Mouse (Mus musculus) 416B (cell line): ENCODE data around the gene Whrn.
A peak's percentile ranks its signal among the peaks of the same experiment; 100 is the strongest.

Experiments used
- DNase-seq: peaks from one replicate; pipeline ENCODE4 v3.0.0; 2011; ENCODE audit warnings: low read depth

Whrn gene

DNA sequence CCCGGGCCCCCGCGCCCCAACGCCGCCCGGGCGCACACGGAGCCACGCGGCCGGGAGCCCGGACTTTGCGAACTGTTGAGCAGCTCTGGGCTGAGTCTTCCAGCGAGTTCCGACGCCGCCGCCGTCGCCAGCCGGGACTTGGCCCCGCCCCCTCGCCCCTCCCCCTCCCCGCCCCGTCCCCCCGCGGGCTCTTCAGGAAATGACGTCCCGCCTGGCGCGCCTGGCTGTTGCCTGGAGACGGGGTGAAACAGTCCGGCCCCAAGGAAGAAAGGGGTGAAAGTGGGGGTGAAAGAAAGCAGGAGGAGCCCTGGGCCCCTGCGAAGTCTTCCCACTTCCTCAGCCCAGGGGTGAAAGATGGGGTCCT lies at the start of gene Whrn:
TSS of gene Whrn (minus strand) at position 77 of the 364 bp plus-strand sequence.
- DNase-seq: no peak

DNA sequence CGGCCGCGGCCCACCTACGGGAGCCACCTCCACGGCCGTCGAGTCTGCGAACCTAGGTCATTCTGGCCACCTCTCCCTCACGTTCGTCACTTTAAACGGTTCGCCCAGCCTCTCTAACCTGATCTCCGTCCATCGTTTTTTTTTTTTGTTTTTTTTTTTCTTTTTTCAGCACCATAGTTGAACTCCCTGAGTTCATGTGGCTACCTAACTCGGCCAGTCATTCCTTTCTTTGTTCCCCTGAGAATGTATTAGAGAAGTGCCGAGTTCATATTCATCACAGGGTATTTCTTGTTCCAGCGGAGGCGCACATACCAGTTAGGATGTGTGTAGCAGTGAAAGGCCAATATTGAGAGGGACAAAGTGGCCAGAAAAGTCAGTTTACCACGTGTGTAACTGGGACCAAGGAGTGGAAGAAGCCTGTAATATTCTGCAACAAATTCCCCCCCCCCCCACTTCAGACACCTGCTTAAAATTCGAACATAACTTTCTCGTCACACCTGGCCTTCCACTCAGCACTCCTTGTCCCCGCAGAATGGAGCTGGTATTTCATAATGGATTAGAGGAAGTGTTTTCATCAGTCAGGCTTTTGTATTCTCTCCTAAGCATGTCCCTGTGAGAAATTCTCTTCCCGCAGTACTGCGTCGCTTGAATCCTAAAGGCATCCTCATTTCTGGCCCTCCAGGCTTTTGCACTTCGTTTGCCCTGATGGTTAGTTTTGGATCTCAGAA lies 49.6 kb upstream of the Whrn start:
- DNase-seq: peak; percentile 18

DNA sequence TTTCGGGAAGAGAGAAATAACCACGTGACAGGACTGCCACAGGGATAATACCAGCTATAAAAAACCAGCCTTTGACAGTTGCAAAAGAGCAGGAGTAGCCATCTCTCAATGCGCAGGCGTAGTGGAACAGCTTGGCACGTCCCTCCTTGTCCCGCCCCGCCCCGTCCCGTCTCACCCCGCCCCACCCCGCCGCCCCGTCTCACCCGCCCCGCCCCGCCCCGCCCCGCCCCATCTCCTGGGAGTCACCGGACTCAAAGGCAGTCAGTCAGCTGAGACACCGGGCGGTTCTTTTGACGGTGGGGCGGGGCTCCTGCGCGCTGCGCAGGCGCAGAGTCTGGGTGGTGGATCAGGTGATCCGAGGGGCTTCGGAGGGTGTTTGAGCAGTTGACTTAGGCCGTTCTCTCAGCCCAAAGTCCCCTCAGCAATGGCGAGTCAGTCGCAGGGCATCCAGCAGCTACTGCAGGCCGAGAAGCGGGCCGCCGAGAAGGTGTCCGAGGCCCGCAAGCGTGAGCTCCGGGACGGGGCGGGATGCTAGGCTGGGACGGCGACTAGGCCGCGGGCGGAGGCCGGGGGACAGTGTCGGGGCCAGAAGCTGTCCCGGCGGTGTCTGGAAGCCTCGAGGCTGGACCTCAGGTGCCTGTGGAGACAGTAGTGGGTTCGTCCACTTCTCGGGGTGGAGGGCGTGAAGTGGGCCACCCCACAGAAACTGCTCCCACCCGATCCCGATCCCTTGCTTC lies 48.9 kb upstream of the Whrn start, which contains the start of gene Atp6v1g1:
TSS of gene Atp6v1g1 (plus strand) at position 279 of the 737 bp plus-strand sequence.
- peak; percentile 91 for DNase-seq

DNA sequence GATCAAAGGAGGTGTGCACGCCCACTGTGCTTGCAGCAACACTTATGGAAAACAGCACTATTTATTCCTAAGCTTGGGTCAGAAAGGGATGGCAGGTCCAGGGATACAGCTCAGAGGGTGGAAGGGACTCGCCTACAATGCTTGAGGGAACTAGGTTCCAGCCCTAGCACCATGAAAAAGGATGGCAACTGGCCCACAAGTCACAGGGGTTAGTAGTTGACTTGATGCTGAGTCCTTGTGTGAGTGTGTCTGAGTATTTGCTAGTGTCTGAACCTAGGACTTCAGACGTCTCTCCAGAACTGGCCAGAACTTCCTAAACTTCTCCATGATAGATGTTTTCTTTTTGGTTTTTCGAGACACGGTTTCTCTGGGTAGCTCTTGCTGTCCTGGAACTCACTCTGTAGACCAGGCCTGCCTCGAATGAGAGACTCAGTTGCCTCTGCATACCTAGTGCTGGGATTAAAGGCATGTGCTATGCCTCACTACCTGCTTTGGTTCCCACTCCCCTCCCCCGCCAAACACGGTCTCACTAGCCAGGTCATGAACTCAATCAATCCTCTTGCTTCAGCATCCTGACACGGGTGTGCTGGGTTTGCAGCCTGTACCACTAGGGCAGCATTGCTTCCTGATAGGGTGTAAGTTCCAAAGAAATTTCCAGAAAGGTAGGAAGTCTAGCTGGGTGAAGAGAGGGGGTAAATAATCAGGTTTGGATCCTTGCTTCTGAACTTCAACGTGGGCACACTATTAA lies 48.1 kb upstream of the Whrn start:
- DNase-seq: no peak

DNA sequence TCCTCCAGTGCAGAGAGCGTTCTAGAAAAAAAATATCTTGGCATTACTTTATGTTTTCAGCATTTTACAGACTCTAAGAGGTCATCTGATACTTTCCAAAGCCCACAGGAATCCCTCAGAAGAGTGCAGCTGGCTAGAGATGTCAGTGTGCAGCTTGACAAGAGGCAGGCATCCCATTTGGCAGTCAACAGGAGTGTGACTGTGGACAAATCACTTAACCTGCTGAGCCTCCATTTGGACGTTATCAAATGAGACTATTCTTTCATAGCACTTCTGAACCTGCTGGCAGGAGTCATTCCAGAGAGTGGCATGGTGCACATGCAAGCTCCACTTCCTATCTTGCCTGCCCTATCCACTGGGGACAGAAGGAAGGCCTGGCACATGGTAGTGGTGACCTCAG lies 46.4 kb upstream of the Whrn start:
- DNase-seq: no peak

GRCm38 (mm10) chr4:63537602-63538001 lies 41.8 kb upstream of the Whrn start:
- DNase-seq: no peak

- no peak for DNase-seq
These were observed 34.6 kb upstream of the Whrn start for GRCm38 (mm10) chr4:63530409-63530808.

GRCm38 (mm10) chr4:63528946-63529345 lies 33.2 kb upstream of the Whrn start:
- DNase-seq: no peak

- DNase-seq: no peak
These were observed 29.7 kb upstream of the Whrn start for GRCm38 (mm10) chr4:63525514-63525913.

DNA sequence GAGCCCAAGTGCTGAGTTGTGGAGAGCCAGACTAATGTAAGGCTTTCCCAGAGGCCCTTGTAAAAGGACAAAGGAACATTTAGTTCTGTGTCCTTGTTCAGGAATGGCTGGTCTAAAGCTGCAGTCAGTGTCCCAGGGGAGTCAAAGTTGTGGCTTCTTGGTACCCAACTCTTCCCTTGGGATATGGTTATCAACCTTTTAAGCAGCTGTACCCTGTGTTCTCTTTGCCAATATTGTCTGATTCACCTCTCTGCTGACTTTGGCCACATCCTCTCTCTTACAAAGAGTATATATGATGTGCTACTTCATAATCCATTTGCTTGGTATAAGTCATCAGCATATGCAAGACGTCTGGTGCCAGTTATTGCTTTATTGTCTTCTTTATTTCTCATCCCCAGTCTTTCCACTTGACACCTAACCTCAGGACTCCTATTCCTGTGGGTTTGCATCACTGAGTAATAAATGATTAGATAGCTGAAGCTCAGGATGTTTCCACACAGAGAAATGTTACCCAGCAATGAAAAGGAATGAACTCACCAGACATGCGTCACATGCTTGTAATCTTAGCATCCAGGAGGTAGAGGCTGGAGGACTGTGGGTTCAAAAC lies 26.1 kb upstream of the Whrn start:
- no peak for DNase-seq

DNA sequence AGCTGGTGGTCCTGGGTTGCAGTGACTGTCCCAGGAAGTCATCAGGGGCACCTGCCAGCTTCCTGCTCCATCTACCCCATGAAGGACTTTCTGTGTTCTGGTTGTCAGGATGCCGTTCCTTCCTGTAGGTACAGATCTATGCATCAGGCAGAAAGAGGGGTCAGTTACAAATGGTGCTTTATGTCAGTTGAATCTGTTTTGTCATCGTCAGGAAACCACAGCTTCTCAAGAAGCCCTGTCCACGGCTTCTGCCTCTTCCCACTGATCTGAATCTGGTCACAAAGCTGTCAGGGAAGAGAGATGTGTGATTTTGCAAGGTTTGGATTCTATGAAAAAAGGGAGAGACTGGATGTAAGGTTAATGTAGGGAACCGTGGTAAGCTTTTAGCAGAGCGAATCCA lies 19.2 kb upstream of the Whrn start:
- peak; percentile 12 for DNase-seq

GRCm38 (mm10) chr4:63514454-63514984 lies 18.7 kb upstream of the Whrn start:
- no peak for DNase-seq

DNA sequence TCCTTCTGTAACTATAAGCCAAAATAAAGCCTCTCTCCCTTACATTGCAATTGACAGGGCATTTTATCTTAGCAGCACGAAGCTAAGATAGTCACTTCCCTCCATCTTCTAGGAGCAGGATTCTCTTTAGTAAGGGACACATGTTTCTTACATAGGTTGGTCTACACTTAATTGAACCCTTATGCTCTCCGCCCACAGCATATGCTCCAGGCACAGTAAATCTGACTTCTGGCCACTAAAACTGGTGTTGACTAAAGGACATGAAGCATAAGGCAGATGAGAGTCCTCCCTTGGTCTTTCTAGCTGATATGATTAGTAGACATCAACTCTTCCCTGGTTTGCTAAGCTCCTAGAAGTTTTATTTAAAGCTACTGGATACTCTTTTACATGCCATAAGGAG lies 17.1 kb upstream of the Whrn start:
- DNase-seq: no peak

GRCm38 (mm10) chr4:63508232-63508631 lies 12.4 kb upstream of the Whrn start:
- DNase-seq: peak; percentile 58

DNA sequence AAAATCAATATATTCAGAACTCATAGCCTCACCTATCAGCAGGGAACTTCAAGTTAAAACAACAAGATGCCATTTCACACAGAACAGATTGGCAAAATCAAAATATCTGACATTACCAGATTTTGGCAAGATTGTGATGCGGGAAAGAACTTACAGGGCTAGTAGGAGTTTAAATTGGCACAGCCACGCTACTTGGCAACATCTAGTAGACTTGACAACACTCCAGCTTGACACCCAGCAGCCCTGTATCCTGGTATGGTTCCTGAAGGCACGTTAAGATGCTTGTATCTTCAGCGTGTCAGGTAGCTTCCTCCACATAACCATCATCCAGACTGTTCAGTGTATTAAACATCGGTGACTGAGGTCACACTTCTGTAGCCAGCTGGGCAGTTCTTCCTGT lies 11.7 kb upstream of the Whrn start:
- no peak for DNase-seq

- DNase-seq: no peak
These were observed 8.2 kb upstream of the Whrn start for GRCm38 (mm10) chr4:63503949-63504348.

GRCm38 (mm10) chr4:63501050-63501449 lies 5.3 kb upstream of the Whrn start:
- no peak for DNase-seq

GRCm38 (mm10) chr4:63498346-63498745 lies 2.6 kb upstream of the Whrn start:
- no peak for DNase-seq

DNA sequence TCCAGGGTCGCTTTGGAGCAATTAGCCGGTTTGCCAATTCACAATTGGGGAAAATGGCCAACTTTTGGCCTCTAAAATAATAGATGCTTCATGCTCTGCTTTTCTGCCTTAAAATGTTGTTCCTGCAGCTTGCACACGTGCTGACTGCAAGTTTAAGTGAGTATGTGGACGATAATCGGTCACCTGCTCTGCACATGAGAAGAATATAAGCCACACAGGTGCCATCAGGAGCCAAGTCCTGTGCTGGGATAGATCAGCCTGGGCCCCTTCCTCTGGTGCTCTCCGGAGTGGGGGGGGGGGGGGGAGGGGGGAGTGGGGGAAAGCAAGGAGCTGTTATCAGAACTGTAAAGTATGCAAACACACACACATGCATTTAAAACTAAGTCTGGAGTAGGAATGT lies 521 bp upstream of the Whrn start:
- DNase-seq: no peak

GRCm38 (mm10) chr4:63494967-63495914 lies 550 bp downstream of the Whrn start:
- DNase-seq: no peak

DNA sequence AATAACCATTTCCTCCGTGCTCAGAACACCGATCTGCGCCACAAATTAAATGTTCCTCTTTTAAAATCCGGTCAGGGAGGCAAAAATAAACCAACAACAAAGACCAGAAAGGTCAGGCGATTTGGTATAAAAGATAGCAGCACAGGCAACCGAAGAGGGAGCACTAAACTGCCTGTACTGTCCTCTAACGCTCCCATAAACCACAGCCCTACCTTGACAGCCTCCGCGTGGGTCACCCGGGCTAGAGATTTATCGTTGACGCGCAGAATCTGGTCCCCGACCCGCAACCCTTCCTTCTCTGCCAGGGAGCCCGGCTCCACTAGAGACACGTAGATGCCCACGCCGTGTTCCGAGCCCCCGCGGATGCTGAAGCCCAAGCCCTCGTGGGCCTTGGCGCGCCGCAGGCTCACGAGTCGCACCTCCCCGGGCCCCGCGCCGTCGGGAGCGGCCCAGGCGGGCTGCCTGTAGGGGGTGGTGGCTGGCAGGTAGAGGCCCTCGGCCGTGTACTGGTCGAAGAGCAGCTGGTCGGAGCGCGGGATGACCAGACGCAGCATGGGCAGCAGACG lies 1.3 kb downstream of the Whrn start:
- DNase-seq: no peak
